Mouse (Mus musculus): ENCODE measurements around the gene Map6. TPM values are rescaled to one million over a fixed set of nuclear protein-coding genes. Genes with fewer than 3 reads are reported as not detected.
"Not testable (repeated sequence)": the region's sequence is repeated elsewhere in the genome, so short reads cannot be mapped to it uniquely, and the experiment has no call there.

Gene Map6
- polyA plus RNA-seq, 1 experiment from 2014 or later, result 3.5 TPM

GRCm38 (mm10) chr7:99374325-99374724 lies 107.1 kb downstream of the Map6 start:
- H3K27ac ChIP-seq (ENCODE audit: low read length); H3K27me3 ChIP-seq (replicated peaks; ENCODE audit: control insufficient read depth, insufficient read depth, low read length); H3K9me3 ChIP-seq (ENCODE audit: control insufficient read depth, low read length); H3K9ac ChIP-seq (ENCODE audit: low read depth, low read length); H3K4me2 ChIP-seq (ENCODE audit: low read depth, low read length); ATAC-seq; H3K4me3 ChIP-seq (ENCODE audit: low read length); H3K36me3 ChIP-seq (ENCODE audit: control insufficient read depth, insufficient read depth, low read length); H3K4me1 ChIP-seq (ENCODE audit: control insufficient read depth, insufficient read depth, low read length): not testable (repeated sequence)
- WGBS, result 74% methylated on average over 3 of the region's 3 CpGs

DNA sequence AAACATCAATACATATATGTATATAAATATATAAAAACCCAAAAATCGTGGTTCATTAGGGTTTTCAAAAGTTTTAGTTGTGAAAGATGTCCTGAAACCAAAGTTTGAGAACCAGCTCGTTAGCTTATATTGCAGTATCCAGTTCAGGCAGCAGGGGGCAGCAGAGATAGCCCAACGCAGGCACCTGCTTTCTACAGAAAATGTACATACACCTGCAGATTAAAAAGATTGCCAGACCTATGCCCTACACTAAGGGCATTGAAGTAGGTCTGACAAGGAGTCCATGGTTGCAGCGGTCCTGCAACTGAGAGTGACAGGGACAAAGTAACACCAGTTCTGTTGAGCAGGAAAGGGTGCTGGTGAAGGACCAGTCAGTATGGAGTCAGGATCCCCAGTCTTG lies 108.2 kb downstream of the Map6 start:
- 5% methylated on average over 4 of the region's 4 CpGs for WGBS
- Histone ChIP-seq H3K4me1 (ENCODE audit: control insufficient read depth, insufficient read depth, low read length) (peaks cover 2% of the 10 kb centered on the region; the same call in 1 of the 2 replicates), H3K36me3 (ENCODE audit: control insufficient read depth, insufficient read depth, low read length) (no peaks in the 10 kb centered on the region), H3K27me3 (replicated peaks; ENCODE audit: control insufficient read depth, insufficient read depth, low read length) (no peaks in the 10 kb centered on the region), H3K27ac (ENCODE audit: low read length) (no peak overlapping the region), H3K4me2 (ENCODE audit: low read depth, low read length) (no peak overlapping the region), H3K4me3 (ENCODE audit: low read length) (no peak overlapping the region), H3K9me3 (ENCODE audit: control insufficient read depth, low read length) (no peaks in the 10 kb centered on the region), H3K9ac (ENCODE audit: low read depth, low read length) (no peak overlapping the region)
- ATAC-seq, result no peak

- Histone ChIP-seq H3K27me3 (replicated peaks; ENCODE audit: control insufficient read depth, insufficient read depth, low read length) (no peaks in the 10 kb centered on the region), H3K9me3 (ENCODE audit: control insufficient read depth, low read length) (no peaks in the 10 kb centered on the region), H3K4me3 (ENCODE audit: low read length) (no peak overlapping the region), H3K4me2 (ENCODE audit: low read depth, low read length) (no peak overlapping the region), H3K36me3 (ENCODE audit: control insufficient read depth, insufficient read depth, low read length) (no peaks in the 10 kb centered on the region), H3K4me1 (ENCODE audit: control insufficient read depth, insufficient read depth, low read length) (peaks cover 21% of the 10 kb centered on the region), H3K27ac (ENCODE audit: low read length) (no peak overlapping the region), H3K9ac (ENCODE audit: low read depth, low read length) (no peak overlapping the region)
- WGBS, result 68% methylated on average over 8 of the region's 8 CpGs
- no peak for ATAC-seq
Observed at GRCm38 (mm10) chr7:99378870-99379269, 111.6 kb downstream of the Map6 start.

DNA sequence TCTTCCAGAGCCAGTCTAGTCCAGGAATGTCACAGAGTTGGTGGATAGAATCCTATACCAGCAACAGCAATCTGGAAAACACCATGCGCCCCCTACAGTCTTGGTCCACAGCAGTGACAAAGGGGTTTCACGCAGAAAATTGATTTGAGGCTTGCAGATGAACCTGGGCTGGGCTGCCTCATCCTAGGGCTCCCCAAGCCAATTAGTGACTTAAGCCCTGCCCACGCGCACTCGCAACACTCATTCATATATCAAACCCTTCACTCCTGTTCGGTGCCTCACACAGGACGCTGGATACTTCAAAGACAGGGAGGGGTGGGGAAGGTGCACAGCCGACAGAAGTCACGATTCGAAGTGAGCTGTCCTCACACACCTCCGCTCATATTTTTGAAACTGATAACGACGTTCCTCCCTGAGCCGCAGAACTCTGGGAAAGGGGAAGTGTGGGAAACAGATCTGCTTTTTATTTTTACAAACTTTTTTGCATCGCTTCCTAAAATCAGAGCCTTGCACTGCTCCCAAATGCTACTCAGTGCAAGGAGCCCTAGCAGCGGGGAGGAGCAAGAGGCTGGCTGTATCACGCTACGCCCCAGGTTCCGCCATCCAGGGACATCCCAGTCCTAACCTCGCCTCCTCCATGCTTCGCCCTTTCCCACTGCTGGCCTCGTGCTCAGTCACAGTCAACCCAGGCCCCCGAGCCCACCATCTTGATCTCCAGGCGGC lies 113.4 kb downstream of the Map6 start:
- WGBS, result 1% methylated on average over 24 of the region's 24 CpGs
- Histone ChIP-seq H3K4me2 (ENCODE audit: low read depth, low read length) (peak overlapping the region; percentile 94), H3K27ac (ENCODE audit: low read length) (peak overlapping the region; percentile 80), H3K4me3 (ENCODE audit: low read length) (peak overlapping the region; percentile 73), H3K36me3 (ENCODE audit: control insufficient read depth, insufficient read depth, low read length) (no peaks in the 10 kb centered on the region), H3K9ac (ENCODE audit: low read depth, low read length) (peak overlapping the region; percentile 81), H3K9me3 (ENCODE audit: control insufficient read depth, low read length) (no peaks in the 10 kb centered on the region), H3K4me1 (ENCODE audit: control insufficient read depth, insufficient read depth, low read length) (peaks cover 28% of the 10 kb centered on the region), H3K27me3 (replicated peaks; ENCODE audit: control insufficient read depth, insufficient read depth, low read length) (no peaks in the 10 kb centered on the region)
- ATAC-seq, result peak; percentile 70

DNA sequence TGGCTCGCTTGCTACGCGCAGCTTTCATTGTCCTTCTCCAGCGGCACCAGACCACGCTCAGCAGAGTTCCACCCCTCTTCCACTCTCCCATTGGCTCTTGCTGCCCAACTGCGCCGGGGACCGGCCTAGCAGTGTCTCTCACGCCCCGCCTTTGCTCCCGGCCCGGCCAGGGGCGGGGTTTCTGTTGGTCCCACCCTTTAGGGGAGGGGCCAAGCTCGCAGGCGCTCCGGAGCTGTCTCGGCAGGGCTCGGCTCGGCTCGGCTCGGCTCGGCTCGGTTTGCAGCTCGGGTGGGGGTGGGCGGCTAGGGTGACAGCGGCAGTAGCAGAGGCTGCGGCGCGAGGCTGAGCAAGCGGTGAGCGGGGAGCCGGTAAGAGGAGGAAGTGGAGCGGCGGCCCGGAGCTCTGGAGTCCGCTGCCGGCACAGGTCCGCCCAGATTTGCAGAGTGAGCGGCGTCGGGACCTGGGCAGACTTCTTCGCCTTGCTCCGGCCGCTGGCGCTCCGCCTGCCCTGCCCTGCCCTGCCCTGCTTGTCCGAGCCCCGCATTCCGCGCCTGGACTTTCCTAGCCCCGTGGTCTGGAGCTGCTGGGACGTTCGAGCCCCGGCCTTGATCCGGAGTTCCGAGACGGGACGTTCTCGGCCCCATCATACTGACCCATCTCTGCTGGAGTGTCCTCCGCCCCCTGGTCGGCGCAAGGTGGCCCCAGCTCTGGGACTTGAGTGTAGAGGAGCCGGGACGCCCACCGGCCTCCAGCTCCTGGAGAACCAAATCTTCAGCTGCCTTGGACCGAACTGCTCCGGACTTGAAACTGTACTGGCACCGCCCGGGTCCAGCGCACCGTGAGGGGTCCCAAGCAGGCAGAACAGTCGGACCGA lies 114.2 kb downstream of the Map6 start, which contains the start of gene Gdpd5:
Gdpd5 (plus strand) TSS at position 201 of the 874 bp plus-strand sequence.
- Histone ChIP-seq H3K9me3 (ENCODE audit: control insufficient read depth, low read length) (no peaks in the 10 kb centered on the region), H3K4me1 (ENCODE audit: control insufficient read depth, insufficient read depth, low read length) (peaks cover 30% of the 10 kb centered on the region), H3K9ac (ENCODE audit: low read depth, low read length) (peak within 1 kb of the TSS; percentile 84), H3K4me2 (ENCODE audit: low read depth, low read length) (peak within 1 kb of the TSS; percentile 94), H3K27me3 (replicated peaks; ENCODE audit: control insufficient read depth, insufficient read depth, low read length) (no peaks in the 10 kb centered on the region), H3K4me3 (ENCODE audit: low read length) (peak within 1 kb of the TSS; percentile 73), H3K27ac (ENCODE audit: low read length) (peak within 1 kb of the TSS; percentile 80), H3K36me3 (ENCODE audit: control insufficient read depth, insufficient read depth, low read length) (no peaks in the 10 kb centered on the region)
- WGBS, result under 1% methylated on average over 72 of the region's 73 CpGs
- peak; percentile 96 for ATAC-seq

- no peaks in the 10 kb centered on the region for H3K9me3 ChIP-seq (ENCODE audit: control insufficient read depth, low read length)
- H3K4me2 ChIP-seq (ENCODE audit: low read depth, low read length), result peak overlapping the region; percentile 94
- WGBS, result 7% methylated on average over 30 of the region's 30 CpGs
- peak overlapping the region; percentile 84 for H3K9ac ChIP-seq (ENCODE audit: low read depth, low read length)
- ATAC-seq, result no peak
- peak overlapping the region; percentile 73 for H3K4me3 ChIP-seq (ENCODE audit: low read length)
- H3K27me3 ChIP-seq (replicated peaks; ENCODE audit: control insufficient read depth, insufficient read depth, low read length), result no peaks in the 10 kb centered on the region
- peaks cover 32% of the 10 kb centered on the region for H3K4me1 ChIP-seq (ENCODE audit: control insufficient read depth, insufficient read depth, low read length)
- H3K36me3 ChIP-seq (ENCODE audit: control insufficient read depth, insufficient read depth, low read length), result no peaks in the 10 kb centered on the region
- peak overlapping the region; percentile 76 for H3K27ac ChIP-seq (ENCODE audit: low read length)
Observed at GRCm38 (mm10) chr7:99382088-99383000, 115.1 kb downstream of the Map6 start.

- Histone ChIP-seq H3K9me3 (ENCODE audit: control insufficient read depth, low read length) (no peaks in the 10 kb centered on the region), H3K27me3 (replicated peaks; ENCODE audit: control insufficient read depth, insufficient read depth, low read length) (no peaks in the 10 kb centered on the region), H3K36me3 (ENCODE audit: control insufficient read depth, insufficient read depth, low read length) (no peaks in the 10 kb centered on the region), H3K9ac (ENCODE audit: low read depth, low read length) (peak overlapping the region; percentile 84), H3K27ac (ENCODE audit: low read length) (peak overlapping the region; percentile 33; the same call in 1 of the 2 replicates), H3K4me3 (ENCODE audit: low read length) (peak overlapping the region; percentile 73), H3K4me2 (ENCODE audit: low read depth, low read length) (peak overlapping the region; percentile 94), H3K4me1 (ENCODE audit: control insufficient read depth, insufficient read depth, low read length) (peaks cover 36% of the 10 kb centered on the region)
- WGBS, result 50% methylated on average over 5 of the region's 5 CpGs
- ATAC-seq, result no peak
Observed at GRCm38 (mm10) chr7:99383246-99383645, 116.0 kb downstream of the Map6 start.

DNA sequence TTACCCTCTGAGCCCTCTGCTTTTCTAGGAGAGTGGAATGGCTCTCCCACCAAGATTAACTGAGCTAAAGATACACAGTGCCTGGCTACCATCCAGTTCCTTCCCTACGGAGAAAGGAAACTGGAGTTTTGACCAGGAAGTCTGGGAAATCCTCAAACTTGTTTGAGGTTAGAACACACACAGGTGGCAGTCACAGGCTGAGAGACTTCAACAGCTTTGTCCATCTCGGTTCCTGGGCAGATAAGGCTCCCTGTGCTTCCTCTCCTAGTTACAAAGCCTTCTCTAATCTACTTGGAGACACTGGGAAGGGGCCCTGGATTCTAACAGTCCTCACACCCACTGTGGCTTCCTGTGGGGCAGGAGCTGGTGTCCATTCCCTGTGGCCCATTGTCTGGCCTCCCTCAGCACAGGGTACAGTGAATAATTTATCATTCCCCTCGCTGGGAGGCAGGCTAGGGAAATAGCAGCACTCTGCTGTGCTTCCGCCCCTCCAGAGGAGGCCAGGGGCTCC lies 116.9 kb downstream of the Map6 start:
- H3K27ac ChIP-seq (ENCODE audit: low read length), result peak overlapping the region; percentile 76
- no peaks in the 10 kb centered on the region for H3K9me3 ChIP-seq (ENCODE audit: control insufficient read depth, low read length)
- peak overlapping the region; percentile 94 for H3K4me2 ChIP-seq (ENCODE audit: low read depth, low read length)
- WGBS, result 25% methylated on average over 4 of the region's 4 CpGs
- peak overlapping the region; percentile 73; the same call in 1 of the 2 replicates for H3K4me3 ChIP-seq (ENCODE audit: low read length)
- ATAC-seq, result no peak
- H3K9ac ChIP-seq (ENCODE audit: low read depth, low read length), result peak overlapping the region; percentile 84
- no peaks in the 10 kb centered on the region for H3K36me3 ChIP-seq (ENCODE audit: control insufficient read depth, insufficient read depth, low read length)
- no peaks in the 10 kb centered on the region for H3K27me3 ChIP-seq (replicated peaks; ENCODE audit: control insufficient read depth, insufficient read depth, low read length)
- peaks cover 42% of the 10 kb centered on the region for H3K4me1 ChIP-seq (ENCODE audit: control insufficient read depth, insufficient read depth, low read length)
